Mouse (Mus musculus) neural tube, embryonic 11.5 days (tissue): ENCODE measurements at regions not wholly inside any gene's neighbourhood (a gene's known extent, or its start where the extent isn't known, plus 50 kb on each side); places are given as distances from the start of the nearest gene placed in this dataset.

Experiments used
- ATAC-seq: fragments of 200-750 bp; cut with Nextera tagmentation; 2 replicates; pipeline ENCODE4 v1.8.0; 2017; ENCODE audit warnings: moderate number of reproducible peaks, mild to moderate bottlenecking, moderate TSS enrichment, moderate library complexity; ENCODE audit not compliant: insufficient read depth, low FRiP score, low TSS enrichment
- DNase-seq: peaks from one replicate; pipeline ENCODE4 v3.0.0-alpha.2; 2015; ENCODE audit warnings: low spot score
- H3K27ac ChIP-seq: fragments of 300-500 bp; sonication (generic); 2 replicates; pipeline ENCODE4 v1.5.1; 2014; ENCODE audit warnings: low read depth, mild to moderate bottlenecking, low read length
- H3K27me3 ChIP-seq: fragments of 300-500 bp; sonication (generic); 2 replicates; pipeline ENCODE4 v1.6.1; 2014; ENCODE audit warnings: mild to moderate bottlenecking, low read length, mixed read lengths; ENCODE audit not compliant: control insufficient read depth, insufficient read depth
- H3K36me3 ChIP-seq: fragments of 300-500 bp; sonication (generic); 2 replicates; pipeline ENCODE4 v1.6.1; 2014; ENCODE audit warnings: mild to moderate bottlenecking, low read length, moderate library complexity, mixed read lengths; ENCODE audit not compliant: control insufficient read depth, insufficient read depth
- H3K4me1 ChIP-seq: fragments of 300-500 bp; sonication (generic); 2 replicates; pipeline ENCODE4 v1.6.1; 2014; ENCODE audit warnings: low read length, mixed read lengths; ENCODE audit not compliant: control insufficient read depth, insufficient read depth
- H3K4me2 ChIP-seq: fragments of 300-500 bp; sonication (generic); 2 replicates; pipeline ENCODE4 v1.6.1; 2014; ENCODE audit warnings: low read depth, mild to moderate bottlenecking, moderate library complexity
- H3K4me3 ChIP-seq: fragments of 300-500 bp; sonication (generic); 2 replicates; pipeline ENCODE4 v1.5.1; 2014; ENCODE audit warnings: low read depth, low read length
- H3K9ac ChIP-seq: fragments of 300-500 bp; sonication (generic); 2 replicates; pipeline ENCODE4 v1.6.1; 2014; ENCODE audit warnings: mild to moderate bottlenecking, low read length
- H3K9me3 ChIP-seq: fragments of 300-500 bp; sonication (generic); 2 replicates; pipeline ENCODE4 v1.6.1; 2016; ENCODE audit warnings: low read length; ENCODE audit not compliant: control insufficient read depth
- WGBS: fragments of 180-500 bp; shearing (Covaris S2); extraction: QIAGEN DNeasy Blood & Tissue Kit; methylation state at CpG from one replicate; pipeline ENCODE4 v1.1.7; 2014; 5-methylcytosine and 5-hydroxymethylcytosine counted together

DNA sequence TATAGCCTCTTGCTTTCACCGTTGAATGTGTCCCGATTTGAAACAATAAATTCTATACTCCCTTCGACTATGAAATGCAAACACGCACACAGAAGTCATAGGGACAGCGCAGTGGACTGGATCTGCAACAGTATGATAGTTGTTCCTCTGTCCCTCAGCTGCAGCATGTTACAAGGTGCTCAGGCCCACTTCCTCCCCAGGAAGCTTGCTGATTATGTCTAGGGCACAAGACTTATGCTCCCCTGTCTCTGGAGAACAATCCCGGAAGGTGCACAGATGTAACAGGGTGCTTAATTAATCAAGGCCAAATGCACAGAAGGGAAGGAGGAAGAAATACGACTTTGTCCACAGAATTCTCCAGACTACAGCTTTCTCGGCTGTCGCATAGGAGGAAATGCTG, 365.9 kb upstream of the Tnp1 start:
- H3K9me3 ChIP-seq, result no peaks in the 10 kb centered on the region
- H3K27ac ChIP-seq, result no peak overlapping the region
- no peak overlapping the region for H3K9ac ChIP-seq
- no peaks in the 10 kb centered on the region for H3K27me3 ChIP-seq
- WGBS, result 56% methylated on average over 9 of the region's 9 CpGs
- ATAC-seq (no peak), DNase-seq (no peak)
- H3K4me3 ChIP-seq, result no peak overlapping the region
- H3K4me2 ChIP-seq, result no peak overlapping the region
- H3K4me1 ChIP-seq, result no peaks in the 10 kb centered on the region
- H3K36me3 ChIP-seq, result no peaks in the 10 kb centered on the region

DNA sequence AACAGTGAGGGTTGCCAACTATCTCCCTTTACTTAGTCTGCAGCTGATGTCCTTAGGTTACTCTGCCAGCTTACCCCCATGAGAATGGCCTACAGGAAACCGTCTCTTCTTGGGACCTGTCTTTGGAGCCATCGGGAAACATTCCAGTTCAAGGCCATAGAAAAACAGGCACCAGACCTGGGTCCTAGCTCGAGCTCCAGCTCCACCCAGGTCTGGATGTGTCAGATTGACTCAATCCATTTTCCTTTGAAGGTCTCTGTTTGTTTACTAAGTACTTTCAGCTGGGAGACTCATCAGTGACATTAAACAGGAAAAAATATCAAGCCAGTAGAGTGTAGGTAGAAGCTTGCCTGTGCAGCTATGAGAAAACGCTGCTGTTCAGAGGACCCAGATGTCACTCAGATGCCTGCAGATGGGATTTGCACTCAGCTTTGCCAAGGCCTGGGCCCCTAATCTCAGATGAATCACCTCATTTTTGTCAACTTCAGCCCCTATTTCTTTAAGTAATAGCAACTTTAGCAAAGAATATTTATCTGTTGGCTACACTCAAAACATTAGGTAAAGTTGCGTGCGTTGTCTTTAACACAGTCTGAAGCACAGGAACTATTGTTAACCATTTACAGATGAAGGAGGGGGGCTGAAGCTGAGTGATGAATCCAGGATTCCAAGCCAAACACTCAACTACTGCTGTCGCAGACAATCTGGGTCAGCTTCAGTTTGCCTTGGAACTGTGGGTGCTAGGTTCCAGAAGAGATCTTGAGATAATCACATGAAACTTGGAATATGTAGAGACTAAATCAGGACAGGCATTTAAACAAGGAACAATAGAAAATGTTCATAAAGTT, 359.0 kb upstream of the Tnp1 start:
- H3K27ac ChIP-seq, result no peak overlapping the region
- no peak overlapping the region for H3K4me3 ChIP-seq
- DNase-seq, result no peak
- H3K4me2 ChIP-seq, result no peak overlapping the region
- H3K9ac ChIP-seq, result no peak overlapping the region
- H3K27me3 ChIP-seq, result no peaks in the 10 kb centered on the region
- no peaks in the 10 kb centered on the region for H3K9me3 ChIP-seq
- no peaks in the 10 kb centered on the region for H3K36me3 ChIP-seq
- no peak for ATAC-seq
- WGBS, result 73% methylated on average over 7 of the region's 7 CpGs
- H3K4me1 ChIP-seq, result no peaks in the 10 kb centered on the region

DNA sequence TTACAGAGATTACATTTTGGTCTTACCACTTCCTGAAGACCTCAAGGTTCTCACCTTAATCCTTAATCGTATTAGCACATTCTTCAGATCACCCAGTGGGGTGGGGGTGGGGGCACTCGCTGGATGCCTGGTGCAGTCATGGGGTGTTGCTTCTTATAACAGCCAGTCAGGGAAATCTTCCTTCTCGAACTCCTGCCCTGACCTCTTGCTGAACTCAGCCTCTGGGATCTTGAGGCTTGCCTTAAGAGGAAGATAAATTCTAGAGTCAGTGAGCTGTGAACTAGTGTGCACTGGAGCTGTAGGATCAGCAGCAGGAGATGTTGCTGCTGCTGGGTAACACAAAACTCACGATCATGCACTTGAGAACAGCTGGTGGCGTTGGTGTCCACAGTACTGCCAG, 352.5 kb upstream of the Tnp1 start:
- no peaks in the 10 kb centered on the region for H3K27me3 ChIP-seq
- ATAC-seq, result no peak
- H3K9ac ChIP-seq, result no peak overlapping the region
- no peaks in the 10 kb centered on the region for H3K36me3 ChIP-seq
- DNase-seq, result peak; percentile 23
- peaks cover 16% of the 10 kb centered on the region for H3K4me1 ChIP-seq
- WGBS, result 49% methylated on average over 5 of the region's 5 CpGs
- no peak overlapping the region for H3K27ac ChIP-seq
- H3K4me2 ChIP-seq, result no peak overlapping the region
- H3K4me3 ChIP-seq, result no peak overlapping the region
- H3K9me3 ChIP-seq, result no peaks in the 10 kb centered on the region

DNA sequence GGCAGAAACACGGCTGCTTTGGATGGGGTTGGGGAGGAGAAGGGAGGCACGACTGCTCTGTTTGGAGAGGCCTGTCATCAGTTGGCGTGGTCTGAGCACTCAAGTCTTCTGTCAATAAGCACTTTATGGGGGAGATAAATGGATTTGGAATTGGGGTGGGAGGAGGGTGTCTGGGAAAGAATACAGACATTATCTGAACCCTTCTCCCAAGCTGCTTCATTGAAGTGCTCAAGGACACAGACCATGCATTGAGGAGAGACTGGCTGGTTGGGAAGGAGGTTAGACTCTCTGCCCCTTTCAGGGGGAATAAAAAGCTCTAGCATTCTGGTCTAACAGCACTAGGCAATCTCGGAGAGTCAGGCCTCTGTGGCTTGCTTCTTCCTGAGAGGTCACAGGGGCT, 350.1 kb upstream of the Tnp1 start:
- DNase-seq (no peak), ATAC-seq (no peak)
- Histone ChIP-seq H3K27ac (no peak overlapping the region), H3K4me3 (no peak overlapping the region), H3K4me1 (peaks cover 27% of the 10 kb centered on the region), H3K27me3 (no peaks in the 10 kb centered on the region), H3K9ac (no peak overlapping the region), H3K4me2 (no peak overlapping the region), H3K36me3 (no peaks in the 10 kb centered on the region), H3K9me3 (no peaks in the 10 kb centered on the region)
- 56% methylated on average over 4 of the region's 4 CpGs for WGBS

DNA sequence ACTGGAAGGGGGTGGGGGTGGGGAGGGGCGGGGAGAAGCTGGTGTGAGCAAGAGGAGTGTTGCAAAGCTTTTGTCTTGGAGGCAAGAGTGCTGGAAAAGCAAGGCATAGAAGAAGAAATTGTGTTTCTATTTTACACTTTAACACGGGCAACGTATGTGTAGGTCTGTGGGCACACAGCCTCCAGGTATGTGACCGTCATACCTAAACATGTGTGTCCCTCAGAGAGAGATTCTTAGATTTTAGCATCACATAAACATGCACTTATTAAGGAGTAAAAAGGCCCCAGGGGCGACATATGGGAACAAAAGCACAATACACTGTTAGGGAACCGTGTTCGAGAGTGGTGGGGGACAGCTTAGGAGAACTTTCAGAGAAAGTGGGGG, 348.6 kb upstream of the Tnp1 start:
- Histone ChIP-seq H3K27ac (0 out of 2 replicates have a peak overlapping the region, but pooled peaks have one; percentile 51), H3K4me1 (peaks cover 27% of the 10 kb centered on the region), H3K27me3 (no peaks in the 10 kb centered on the region), H3K9me3 (no peaks in the 10 kb centered on the region), H3K4me3 (no peak overlapping the region), H3K9ac (no peak overlapping the region), H3K36me3 (no peaks in the 10 kb centered on the region), H3K4me2 (no peak overlapping the region)
- DNase-seq (no peak), ATAC-seq (no peak)
- WGBS, result 53% methylated on average over 7 of the region's 7 CpGs

DNA sequence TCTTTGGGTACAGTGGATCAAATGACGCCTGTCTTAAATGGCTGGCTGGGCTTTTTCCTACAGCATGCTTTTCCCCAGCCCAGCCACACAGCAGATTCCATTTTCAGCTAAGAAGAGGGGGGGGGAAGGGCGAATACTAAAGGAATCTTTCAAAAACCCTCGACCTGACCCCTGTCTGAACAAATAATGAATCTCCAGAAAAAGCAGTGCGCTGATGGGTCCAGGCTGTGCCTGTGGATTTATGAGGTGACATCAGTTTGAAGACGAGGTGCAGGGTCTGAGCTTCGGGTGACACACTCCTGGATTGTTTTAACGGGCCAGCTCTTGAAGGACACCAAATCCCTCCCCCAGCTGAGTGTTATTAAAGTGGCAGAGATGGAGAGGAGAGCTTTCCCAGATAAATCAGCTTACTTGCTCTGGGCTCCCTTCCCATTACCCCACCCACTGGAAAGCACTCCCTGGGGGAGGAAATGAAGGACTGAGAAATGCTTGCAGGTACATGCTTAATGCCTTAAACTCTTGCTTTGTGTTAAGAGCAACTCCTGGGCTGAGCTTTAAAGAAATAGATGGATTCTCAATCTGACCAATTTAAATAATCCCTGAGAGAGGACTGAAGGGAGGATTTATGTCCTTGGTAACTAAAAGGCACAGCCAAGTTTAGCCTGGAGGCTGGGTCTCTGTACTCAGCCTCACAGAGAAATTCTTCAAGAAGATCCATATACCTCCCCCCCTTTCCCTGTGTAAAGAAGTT, 348.0 kb upstream of the Tnp1 start:
- 1% methylated on average over 7 of the region's 7 CpGs for WGBS
- H3K27ac ChIP-seq, result peak overlapping the region; percentile 51
- no peak overlapping the region for H3K4me3 ChIP-seq
- ATAC-seq, result peak; percentile 91
- DNase-seq, result peak; percentile 69
- H3K36me3 ChIP-seq, result no peaks in the 10 kb centered on the region
- H3K27me3 ChIP-seq, result no peaks in the 10 kb centered on the region
- H3K9me3 ChIP-seq, result no peaks in the 10 kb centered on the region
- H3K9ac ChIP-seq, result peak overlapping the region; percentile 11; the same call in 1 of the 2 replicates
- H3K4me2 ChIP-seq, result peak overlapping the region; percentile 2
- H3K4me1 ChIP-seq, result peaks cover 27% of the 10 kb centered on the region

DNA sequence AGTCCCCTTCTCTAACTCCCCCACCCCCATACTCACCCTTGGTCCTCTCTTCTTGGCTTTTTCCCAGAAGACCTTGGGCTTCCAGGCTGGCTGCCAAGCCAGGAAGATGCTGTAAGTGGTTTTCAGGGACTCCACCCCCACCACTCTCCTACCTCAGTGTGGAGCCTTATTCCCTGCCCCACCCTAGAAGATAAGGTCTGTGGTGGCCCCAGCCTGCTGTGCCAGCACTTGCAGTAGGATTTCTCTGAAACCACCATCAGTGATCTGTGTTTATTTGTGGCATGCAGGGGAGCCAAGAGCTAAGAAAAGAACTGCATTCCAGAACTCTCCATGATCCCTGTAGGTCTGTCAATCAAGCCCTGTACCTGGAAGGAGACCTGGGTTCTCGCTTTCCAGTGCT, 346.4 kb upstream of the Tnp1 start:
- Histone ChIP-seq H3K9ac (no peak overlapping the region), H3K4me3 (no peak overlapping the region), H3K36me3 (no peaks in the 10 kb centered on the region), H3K9me3 (no peaks in the 10 kb centered on the region), H3K27me3 (no peaks in the 10 kb centered on the region), H3K4me2 (no peak overlapping the region), H3K4me1 (peaks cover 27% of the 10 kb centered on the region), H3K27ac (no peak overlapping the region)
- WGBS, result 87% methylated on average over 1 of the region's 1 CpGs
- DNase-seq (no peak), ATAC-seq (no peak)

DNA sequence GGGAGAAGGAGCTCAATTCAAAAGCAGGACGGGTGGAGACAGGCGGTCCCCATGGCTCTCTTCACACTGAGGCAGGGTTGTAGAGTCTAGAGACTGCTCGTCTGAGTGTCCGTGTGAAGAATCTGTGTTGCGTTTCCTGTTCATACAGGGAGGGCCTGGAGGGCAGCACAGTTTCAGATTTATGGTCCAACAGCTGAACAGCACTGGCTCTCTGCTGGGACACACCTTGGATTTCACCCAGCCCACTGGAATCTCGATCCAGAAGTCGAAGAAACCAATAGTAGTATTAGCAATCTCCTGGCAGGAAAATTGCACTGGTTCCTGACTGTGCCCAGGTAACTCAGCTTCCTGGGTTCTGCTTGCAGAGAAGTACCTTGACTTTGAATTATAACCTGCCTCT, 345.6 kb upstream of the Tnp1 start:
- Histone ChIP-seq H3K27ac (no peak overlapping the region), H3K9ac (no peak overlapping the region), H3K4me3 (no peak overlapping the region), H3K4me1 (peaks cover 27% of the 10 kb centered on the region), H3K9me3 (no peaks in the 10 kb centered on the region), H3K4me2 (no peak overlapping the region), H3K27me3 (no peaks in the 10 kb centered on the region), H3K36me3 (no peaks in the 10 kb centered on the region)
- DNase-seq, result no peak
- 66% methylated on average over 7 of the region's 7 CpGs for WGBS
- ATAC-seq, result no peak

DNA sequence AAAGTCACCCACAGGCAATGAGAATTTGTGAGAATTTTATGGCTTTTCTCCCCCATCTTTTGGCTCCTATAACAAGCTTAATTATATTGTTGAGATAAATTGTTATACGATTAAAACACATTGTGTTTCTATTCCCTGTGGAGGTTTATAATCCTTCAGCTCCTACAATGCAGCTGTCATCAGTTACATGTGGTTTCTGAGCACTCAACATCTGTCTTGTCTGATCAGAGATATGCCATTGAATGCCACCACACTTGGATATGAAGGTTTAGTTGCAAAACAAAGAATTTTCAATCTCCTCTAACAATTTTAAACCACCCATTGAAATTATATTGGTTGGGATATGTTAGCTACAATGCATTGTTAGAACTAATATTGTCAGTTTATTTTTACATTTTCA, 338.7 kb upstream of the Tnp1 start:
- WGBS, result 93% methylated on average over 1 of the region's 1 CpGs

More for the DNA sequence above, 338.7 kb upstream of the Tnp1 start:
- DNase-seq (no peak), ATAC-seq (no peak)
- Histone ChIP-seq H3K36me3 (no peaks in the 10 kb centered on the region), H3K9ac (no peak overlapping the region), H3K4me2 (no peak overlapping the region), H3K4me3 (no peak overlapping the region), H3K9me3 (no peaks in the 10 kb centered on the region), H3K4me1 (no peaks in the 10 kb centered on the region), H3K27me3 (no peaks in the 10 kb centered on the region), H3K27ac (no peak overlapping the region)
